Mouse (Mus musculus) midbrain, postnatal 0 days (tissue): ENCODE results near the gene Cdc42bpa. TPM values are rescaled to one million over a fixed set of nuclear protein-coding genes. Genes with fewer than 3 reads are reported as not detected.

ENCODE experiments used
- ATAC-seq: fragments of 200-750 bp; cut with Nextera tagmentation; 2 replicates; pipeline ENCODE4 v1.8.0; 2017; ENCODE audit warnings: moderate number of reproducible peaks, mild to moderate bottlenecking, moderate TSS enrichment, moderate library complexity; ENCODE audit not compliant: low FRiP score
- DNase-seq: peaks from one replicate; pipeline ENCODE4 v3.0.0-alpha.2; 2015; ENCODE audit warnings: low spot score
- H3K27ac ChIP-seq: fragments of 300-500 bp; sonication (generic); 2 replicates; pipeline ENCODE4 v1.5.1; 2014; ENCODE audit warnings: low read depth, mild to moderate bottlenecking, low read length, mixed read lengths
- H3K27me3 ChIP-seq: fragments of 300-500 bp; sonication (generic); 2 replicates; pipeline ENCODE4 v1.6.1; 2014; ENCODE audit warnings: low read length, control low read depth, mixed read lengths; ENCODE audit not compliant: insufficient read depth
- H3K36me3 ChIP-seq: fragments of 300-500 bp; sonication (generic); 2 replicates; pipeline ENCODE4 v1.6.1; 2014; ENCODE audit warnings: low read length, control low read depth, mixed read lengths; ENCODE audit not compliant: insufficient read depth
- H3K4me1 ChIP-seq: fragments of 300-500 bp; sonication (generic); 2 replicates; pipeline ENCODE4 v1.6.1; 2014; ENCODE audit warnings: mild to moderate bottlenecking, control low read depth, antibody characterized with exemption, low read length, mixed read lengths; ENCODE audit not compliant: insufficient read depth
- H3K4me2 ChIP-seq: fragments of 300-500 bp; sonication (generic); 2 replicates; pipeline ENCODE4 v1.6.1; 2014; ENCODE audit warnings: low read depth, mild to moderate bottlenecking, low read length, mixed read lengths; ENCODE audit not compliant: poor library complexity, severe bottlenecking
- H3K4me3 ChIP-seq: fragments of 300-500 bp; sonication (generic); 2 replicates; pipeline ENCODE4 v1.5.1; 2014; ENCODE audit warnings: low read depth, mild to moderate bottlenecking, low read length, moderate library complexity
- H3K9ac ChIP-seq: fragments of 300-500 bp; sonication (generic); replicated peaks from 2 replicates; pipeline ENCODE4 v1.6.1; 2014; ENCODE audit warnings: mild to moderate bottlenecking, low read length, moderate library complexity, mixed read lengths; ENCODE audit not compliant: poor library complexity, severe bottlenecking
- H3K9me3 ChIP-seq: fragments of 300-500 bp; sonication (generic); 2 replicates; pipeline ENCODE4 v1.6.1; 2016; ENCODE audit warnings: low read length, control low read depth
- CTCF ChIP-seq: IDR thresholded peaks from 2 replicates; pipeline ENCODE4 v1.5.1; 2016; ENCODE audit warnings: antibody characterized with exemption, mild to moderate bottlenecking
- WGBS: fragments of 180-500 bp; shearing (Covaris S2); extraction: QIAGEN DNeasy Blood & Tissue Kit; methylation state at CpG from one replicate; pipeline ENCODE4 v1.1.7; 2014; 5-methylcytosine and 5-hydroxymethylcytosine counted together
- polyA plus RNA-seq: library from polyadenylated mRNA; unstranded; fragments of >200 nt; fragmentation: Nextera tagmentation; extraction: Ambion mirVana; gene quantifications from 2 replicates; pipeline ENCODE4 v1.2.1, GENCODE M21; 2015
- total RNA-seq: library from RNA; depleted of rRNA; stranded (reverse); fragments of >200 nt; gene quantifications from 2 replicates; pipeline ENCODE4 v1.2.3, GENCODE M21; 2014

Gene Cdc42bpa
- total and polyA plus RNA-seq, 2 experiments from 2014 or later = 29.3 to 108 TPM

GRCm38 (mm10) chr1:180166533-180166932 is 206.3 kb downstream of the Cdc42bpa start:
- WGBS = 84% methylated on average over 5 of the region's 5 CpGs
- Histone ChIP-seq H3K4me2 (no peak overlapping the region), H3K27me3 (no peaks in the 10 kb centered on the region), H3K4me1 (no peaks in the 10 kb centered on the region), H3K27ac (no peak overlapping the region), H3K9ac (no peak overlapping the region), H3K36me3 (peaks cover 28% of the 10 kb centered on the region), H3K4me3 (no peak overlapping the region), H3K9me3 (no peaks in the 10 kb centered on the region)
- peak; percentile 34; the same call in 1 of the 2 replicates for TF ChIP-seq CTCF
- ATAC-seq (no peak), DNase-seq (no peak)

GRCm38 (mm10) chr1:180168294-180168693 is 208.0 kb downstream of the Cdc42bpa start:
- no peaks in the 10 kb centered on the region for H3K4me1 ChIP-seq
- WGBS = 91% methylated on average over 6 of the region's 6 CpGs
- DNase-seq (no peak), ATAC-seq (no peak)
- no peak overlapping the region for H3K9ac ChIP-seq
- H3K4me3 ChIP-seq = no peak overlapping the region
- no peak overlapping the region for H3K4me2 ChIP-seq
- H3K9me3 ChIP-seq = no peaks in the 10 kb centered on the region
- no peak overlapping the region for H3K27ac ChIP-seq
- peaks cover 12% of the 10 kb centered on the region; the same call in 1 of the 2 replicates for H3K36me3 ChIP-seq
- no peak for TF ChIP-seq CTCF
- H3K27me3 ChIP-seq = no peaks in the 10 kb centered on the region

- ATAC-seq (no peak), DNase-seq (no peak)
- no peaks in the 10 kb centered on the region for H3K4me1 ChIP-seq
- no peak overlapping the region for H3K27ac ChIP-seq
- H3K4me2 ChIP-seq = no peak overlapping the region
- H3K4me3 ChIP-seq = no peak overlapping the region
- H3K9me3 ChIP-seq = no peaks in the 10 kb centered on the region
- no peaks in the 10 kb centered on the region for H3K27me3 ChIP-seq
- TF ChIP-seq CTCF = no peak
- no peak overlapping the region for H3K9ac ChIP-seq
- 0 out of 2 replicates have a peak, but pooled peaks cover 11% of the 10 kb centered on the region for H3K36me3 ChIP-seq
- WGBS = 95% methylated on average over 7 of the region's 7 CpGs
Measured at GRCm38 (mm10) chr1:180169161-180169560, 208.9 kb downstream of the Cdc42bpa start.

- Histone ChIP-seq H3K4me3 (no peak overlapping the region), H3K27ac (no peak overlapping the region), H3K9me3 (no peaks in the 10 kb centered on the region), H3K4me2 (no peak overlapping the region), H3K4me1 (no peaks in the 10 kb centered on the region), H3K9ac (no peak overlapping the region), H3K36me3 (0 out of 2 replicates have a peak, but pooled peaks cover 11% of the 10 kb centered on the region), H3K27me3 (no peaks in the 10 kb centered on the region)
- ATAC-seq (no peak), DNase-seq (no peak)
- TF ChIP-seq CTCF = no peak
- WGBS = 93% methylated on average over 8 of the region's 8 CpGs
Measured at GRCm38 (mm10) chr1:180170071-180170470, 209.8 kb downstream of the Cdc42bpa start.

- Histone ChIP-seq H3K36me3 (0 out of 2 replicates have a peak, but pooled peaks cover 4% of the 10 kb centered on the region), H3K27me3 (no peaks in the 10 kb centered on the region), H3K27ac (no peak overlapping the region), H3K4me2 (no peak overlapping the region), H3K4me1 (no peaks in the 10 kb centered on the region), H3K4me3 (no peak overlapping the region), H3K9me3 (no peaks in the 10 kb centered on the region), H3K9ac (no peak overlapping the region)
- 70% methylated on average over 2 of the region's 2 CpGs for whole genome bisulfite sequencing
- DNase-seq (no peak), ATAC-seq (no peak)
- TF ChIP-seq CTCF = no peak
Measured at GRCm38 (mm10) chr1:180171883-180172282, 211.6 kb downstream of the Cdc42bpa start.

- no peak overlapping the region for H3K4me3 ChIP-seq
- H3K4me1 ChIP-seq = no peaks in the 10 kb centered on the region
- H3K27me3 ChIP-seq = no peaks in the 10 kb centered on the region
- no peak overlapping the region for H3K27ac ChIP-seq
- H3K9ac ChIP-seq = no peak overlapping the region
- H3K4me2 ChIP-seq = no peak overlapping the region
- H3K36me3 ChIP-seq = no peaks in the 10 kb centered on the region
- ATAC-seq (no peak), DNase-seq (no peak)
- H3K9me3 ChIP-seq = no peaks in the 10 kb centered on the region
- WGBS = 88% methylated on average over 4 of the region's 4 CpGs
- TF ChIP-seq CTCF = no peak
Measured at GRCm38 (mm10) chr1:180172600-180172999, 212.3 kb downstream of the Cdc42bpa start.
